Mouse (Mus musculus) lung, adult 18-20 months (tissue): Measurements from ENCODE around the gene Wdfy3.

Experiments
- DNase-seq, 2 experiments: peaks; one replicate each; pipeline ENCODE4 v3.0.0; 2022; ENCODE audit warnings: mixed read lengths in 2 of 2

The Wdfy3 gene

DNA sequence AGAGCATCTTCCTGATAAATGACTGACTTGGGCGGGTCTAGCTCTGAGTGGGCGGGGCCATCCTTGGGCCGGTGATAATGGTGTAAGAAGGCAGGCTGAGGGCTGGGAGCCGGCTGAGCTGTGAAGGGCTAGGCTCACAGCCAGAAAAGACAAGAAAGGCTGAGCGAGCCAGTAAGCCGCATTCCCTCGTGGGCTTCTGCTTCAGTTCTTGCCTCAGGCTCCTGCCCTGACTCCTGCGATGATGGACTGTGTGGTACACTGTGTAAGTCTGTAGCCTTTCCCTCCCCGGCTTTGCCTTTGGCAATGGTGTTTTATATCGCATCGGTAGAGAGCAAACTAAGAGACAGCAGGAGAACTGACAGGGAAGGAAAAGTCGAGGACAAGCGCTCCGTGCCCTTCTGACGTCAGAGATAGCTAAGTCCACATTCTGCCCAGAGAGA, 243.2 kb downstream of the Wdfy3 start:
- DNase-seq: peak; percentile 44 to 54

DNA sequence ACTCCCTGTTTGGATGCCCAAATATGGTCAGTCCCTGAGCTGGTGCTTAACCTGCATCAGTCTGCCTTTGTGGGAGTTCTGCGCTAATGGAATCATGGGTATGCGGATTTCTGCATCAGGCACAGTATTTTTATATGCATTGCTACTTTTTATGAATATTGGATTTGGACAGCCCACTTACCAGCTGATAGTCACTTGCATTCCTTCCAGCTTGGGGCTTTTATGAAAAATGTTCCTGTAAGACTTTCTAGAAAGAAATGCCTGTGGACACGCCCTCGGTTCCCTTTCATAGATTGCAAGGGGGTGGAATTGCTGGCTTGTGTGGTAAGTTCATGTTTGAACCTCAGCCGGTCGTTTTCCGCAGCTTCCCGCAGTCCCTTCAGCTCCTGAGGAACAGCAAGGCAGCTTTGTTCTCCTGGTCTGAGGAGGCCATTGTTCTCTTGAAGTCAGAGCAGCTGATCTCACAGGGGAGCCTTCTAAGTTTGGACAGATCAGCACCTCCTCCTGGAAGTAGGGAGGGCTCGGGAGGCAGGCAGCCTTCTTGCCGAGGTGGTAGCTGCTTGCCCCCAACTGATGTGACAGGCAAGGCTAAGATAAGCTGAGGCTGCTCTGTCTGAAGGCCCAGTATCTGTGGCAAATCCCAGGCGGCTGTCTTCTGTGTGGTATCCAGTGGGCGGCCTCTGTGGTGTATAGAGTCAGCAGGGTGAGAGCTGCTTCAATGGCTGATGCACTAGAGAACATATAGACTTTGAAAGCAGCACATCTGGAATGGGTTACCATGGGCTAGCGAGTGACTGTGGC, 244.4 kb downstream of the Wdfy3 start:
- DNase-seq: no peak

DNA sequence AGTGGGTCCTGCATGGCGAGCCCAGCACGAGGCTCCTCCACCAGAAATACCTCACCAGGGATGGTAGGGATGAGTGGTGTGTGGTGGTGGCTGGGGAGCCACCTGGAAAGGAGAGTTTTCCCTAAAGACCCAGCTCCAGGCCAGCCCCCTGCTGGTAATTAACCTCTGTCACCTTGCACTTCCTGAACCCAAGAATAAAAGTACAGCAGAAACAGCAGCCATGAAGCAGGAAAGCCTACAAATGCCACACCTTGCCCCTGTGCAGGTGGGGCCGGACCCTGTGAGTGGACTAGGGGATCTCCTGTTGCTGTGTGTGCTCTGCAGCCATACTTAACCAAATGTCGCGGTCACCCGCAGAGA, 247.4 kb downstream of the Wdfy3 start:
- no peak for DNase-seq

DNA sequence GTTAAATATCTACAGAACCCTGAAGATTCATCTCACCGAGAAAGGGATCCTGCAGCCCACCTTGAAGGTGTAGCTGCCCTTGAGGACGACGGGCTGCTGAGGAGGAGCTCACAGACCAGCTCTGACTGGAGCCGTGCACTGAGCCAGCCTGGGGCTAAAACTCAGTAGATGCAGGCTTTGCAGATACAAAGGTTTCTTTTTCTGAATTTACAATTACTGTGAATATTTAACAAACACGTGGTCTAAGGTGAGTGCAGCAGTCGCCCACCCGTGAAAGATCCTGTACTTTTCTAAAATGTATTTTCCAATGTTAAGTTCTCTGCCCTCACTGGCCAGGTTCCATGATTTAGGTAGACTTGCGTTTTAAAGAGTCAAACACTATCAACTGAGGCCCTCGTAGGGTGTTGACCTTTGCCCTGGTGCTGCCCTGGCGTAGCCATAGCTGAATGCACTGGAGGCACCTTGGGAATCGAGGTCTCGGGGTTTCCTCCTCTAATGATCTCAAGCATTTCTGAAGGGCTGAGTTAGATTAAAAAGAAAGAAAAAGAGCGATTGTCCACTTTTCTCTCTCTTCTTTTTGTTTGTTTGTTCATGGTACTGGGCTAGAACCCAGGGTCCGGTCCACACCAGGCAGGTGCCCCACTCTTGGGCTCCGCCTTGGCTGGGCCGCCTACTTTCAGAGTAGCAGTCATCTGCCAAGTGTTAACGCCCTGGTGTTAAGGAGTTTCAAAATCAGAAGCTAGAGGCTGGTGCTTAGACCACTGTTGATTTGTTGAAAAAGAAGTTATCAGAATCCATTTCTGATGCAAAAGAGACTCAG, 248.0 kb downstream of the Wdfy3 start:
- peak in 1 of 2 experiments; percentile 23 for DNase-seq

DNA sequence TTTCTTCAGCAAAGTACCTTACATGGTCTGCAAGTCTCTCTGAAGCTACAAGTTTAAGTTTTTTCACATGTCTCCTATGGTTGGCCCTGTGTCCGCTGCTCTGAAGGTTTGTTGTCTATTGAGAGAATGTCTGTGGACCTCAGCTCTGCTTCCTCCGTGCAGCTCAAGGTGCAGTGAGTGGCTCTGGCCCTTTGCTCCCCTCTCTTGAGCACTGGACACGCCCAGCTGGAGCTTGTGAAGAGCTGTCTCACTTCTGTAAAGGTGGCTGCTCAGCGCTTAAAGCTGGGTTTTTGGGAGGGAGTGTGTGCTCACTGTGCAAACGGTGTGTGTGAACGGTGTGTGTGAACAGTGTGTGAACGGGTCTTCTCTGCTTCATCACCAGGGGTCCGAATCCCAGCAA, 248.7 kb downstream of the Wdfy3 start:
- peak; percentile 13 to 41 for DNase-seq

DNA sequence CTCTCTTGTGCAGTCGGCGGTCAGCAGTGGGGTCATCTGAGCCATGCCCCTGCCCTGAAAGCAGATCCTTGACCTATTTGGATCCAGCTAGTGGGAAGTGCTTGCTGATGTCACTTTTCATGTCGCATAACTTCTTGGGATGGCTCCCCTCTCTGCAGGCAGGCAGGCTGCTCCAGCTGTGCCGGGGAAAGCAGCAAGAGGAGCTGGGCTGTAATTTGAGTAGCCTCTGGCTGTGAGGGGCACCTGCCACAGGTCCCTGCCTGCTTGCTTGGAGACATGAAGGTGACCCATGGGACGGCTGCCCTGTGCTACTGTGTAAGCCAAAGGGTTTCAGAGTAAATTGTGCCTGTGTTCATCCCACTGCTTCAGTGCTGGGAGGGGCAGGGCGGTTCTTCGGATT, 249.9 kb downstream of the Wdfy3 start:
- DNase-seq: no peak

DNA sequence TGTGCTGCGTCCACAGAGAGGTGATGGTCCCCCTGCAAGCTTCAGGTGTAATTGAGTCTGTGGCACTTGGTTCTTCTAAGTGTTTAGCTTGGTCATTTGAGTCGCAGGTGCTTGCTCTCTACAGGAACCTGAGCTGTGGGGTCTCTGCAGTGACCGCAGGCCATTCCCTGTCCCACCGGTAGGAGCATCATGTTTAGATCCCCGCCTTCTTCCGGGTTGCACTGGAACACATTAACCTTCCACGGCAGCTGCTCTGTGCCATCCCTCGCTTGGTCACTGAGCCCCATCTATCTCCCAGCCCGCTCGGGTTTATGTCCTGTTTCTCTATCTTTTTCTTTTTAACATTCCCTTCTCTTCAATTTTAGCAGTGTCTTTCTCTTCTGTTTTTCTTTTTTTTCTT, 250.5 kb downstream of the Wdfy3 start:
- DNase-seq: no peak

DNA sequence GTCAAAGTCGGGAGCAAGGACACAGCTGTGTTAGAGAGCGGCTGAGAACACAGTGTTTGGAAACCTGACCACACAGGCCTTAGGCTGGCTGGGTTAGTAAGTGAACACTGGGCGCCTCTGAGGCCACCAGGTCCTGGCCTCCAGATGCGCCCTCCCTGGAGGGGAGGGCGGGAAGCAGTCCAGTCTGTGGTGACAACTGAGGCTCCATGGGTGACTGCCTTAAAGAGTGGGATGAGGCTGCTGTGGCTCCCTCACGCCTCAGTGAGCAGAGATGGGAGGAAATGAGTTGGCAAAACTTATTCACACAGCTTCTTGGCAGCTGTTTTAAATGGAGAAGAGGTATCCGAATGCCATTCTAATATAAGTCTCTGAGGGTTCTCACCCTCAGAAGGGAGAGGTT, 252.9 kb downstream of the Wdfy3 start:
- no peak for DNase-seq

DNA sequence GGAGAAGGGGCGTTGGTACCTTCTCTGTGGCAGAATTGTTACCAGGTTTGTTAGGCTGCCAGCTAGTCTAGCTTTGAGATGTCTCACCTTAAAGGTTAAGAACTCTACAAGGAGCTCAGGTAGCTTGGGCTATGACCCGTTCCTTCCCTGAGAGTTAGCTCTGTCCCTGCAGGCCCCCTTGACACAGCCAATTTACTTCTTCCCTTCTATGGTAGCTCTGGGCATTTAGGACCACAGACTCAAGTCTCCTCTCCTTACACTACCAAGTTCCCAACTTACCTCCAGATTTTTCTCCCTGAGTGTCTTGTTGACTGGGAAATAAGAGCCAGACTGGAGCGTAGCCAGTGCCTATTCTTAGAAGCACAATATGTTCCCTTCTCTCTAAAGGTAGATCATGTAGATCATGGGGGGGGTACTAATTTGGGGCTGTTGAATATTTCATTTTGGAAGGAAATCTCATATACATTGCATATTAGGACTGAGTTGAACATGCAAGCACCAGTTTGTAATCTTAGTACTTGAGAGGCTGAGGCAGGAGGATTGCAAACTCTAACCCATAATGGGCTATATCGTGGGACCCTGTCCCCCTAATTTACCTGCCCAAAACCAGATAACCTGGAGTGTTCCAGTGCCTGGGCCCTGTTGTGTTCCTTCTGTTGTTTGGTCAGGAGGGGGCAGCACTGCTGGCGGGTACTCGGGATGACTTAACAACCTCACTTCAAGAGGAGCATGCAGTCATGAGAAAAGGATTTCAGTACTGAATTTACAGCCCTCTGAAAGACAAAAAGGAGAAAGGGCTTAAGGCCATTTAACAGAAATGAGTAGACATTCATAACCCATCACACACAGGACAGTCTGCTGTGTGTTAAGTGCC, 258.2 kb downstream of the Wdfy3 start:
- DNase-seq: peak; percentile 15 to 27

DNA sequence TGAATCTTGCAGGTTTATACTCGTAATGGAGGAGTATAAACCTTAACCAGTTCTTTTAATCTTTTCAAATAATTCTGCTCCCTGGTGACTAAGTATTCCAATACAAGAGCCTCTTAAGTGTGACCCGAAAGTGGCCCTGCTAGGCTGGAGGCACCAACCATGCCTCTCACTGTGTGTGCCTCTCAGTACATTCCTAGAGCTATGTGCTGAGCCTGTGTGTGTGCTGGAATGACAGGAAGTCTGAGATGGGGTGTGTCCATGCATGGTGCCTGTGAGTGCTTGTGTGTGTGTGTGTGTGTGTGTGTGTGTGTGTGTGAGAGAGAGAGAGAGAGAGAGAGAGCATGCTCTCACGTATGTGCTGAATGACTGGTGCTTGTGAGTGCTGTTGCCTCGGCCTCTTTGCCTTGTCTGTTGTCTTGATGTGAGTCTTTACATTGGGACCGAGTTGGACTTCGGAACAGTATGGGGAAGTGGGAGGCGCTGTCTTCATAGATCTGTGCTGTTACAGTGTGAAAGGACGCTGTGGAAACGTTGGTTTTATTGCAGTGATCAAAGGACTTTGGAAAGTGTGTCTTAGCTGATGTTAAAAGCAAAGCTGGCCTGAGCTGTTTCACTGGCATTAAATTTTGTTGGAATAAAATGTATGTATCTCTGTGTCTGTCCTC, 267.2 kb downstream of the Wdfy3 start:
- peak; percentile 29 to 58 for DNase-seq

DNA sequence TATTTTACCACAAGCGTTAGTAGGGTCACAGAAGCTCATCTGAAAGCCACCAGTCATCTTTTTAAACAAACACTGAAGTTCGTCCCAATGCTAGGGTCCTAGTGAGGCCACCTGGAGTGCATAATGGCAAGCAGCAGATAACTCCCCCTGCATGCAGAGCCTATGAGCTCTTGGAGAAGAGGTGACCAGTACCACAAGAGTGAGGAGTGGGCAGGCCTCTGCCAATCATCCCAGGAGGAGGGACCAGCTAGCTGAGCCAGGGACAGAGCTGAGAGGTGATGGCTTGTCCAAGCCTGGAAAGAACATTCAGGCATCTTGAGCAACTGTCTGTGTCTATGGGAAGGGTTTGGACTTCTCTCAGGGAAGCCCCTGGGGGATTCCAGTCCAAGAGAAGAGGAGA, 267.8 kb downstream of the Wdfy3 start:
- DNase-seq: no peak

DNA sequence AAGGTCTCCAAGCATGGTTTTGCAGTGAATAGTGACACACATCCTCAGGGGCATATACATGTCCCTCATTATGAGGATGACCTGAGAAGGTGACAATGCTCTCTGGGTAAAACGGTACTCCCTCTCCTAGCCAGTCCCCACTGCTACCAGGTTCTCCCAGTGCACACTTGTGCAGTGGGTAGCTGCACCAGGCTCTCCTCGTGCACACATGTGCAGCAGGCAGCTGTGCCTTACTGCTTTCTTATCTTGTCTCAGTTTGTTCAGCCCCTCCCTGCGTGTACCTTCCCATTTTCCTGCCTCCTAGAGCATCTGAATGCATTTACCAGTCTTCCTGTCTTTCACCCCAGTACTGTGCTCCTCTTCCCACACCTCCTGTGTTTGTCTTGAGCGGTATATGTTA, 277.1 kb downstream of the Wdfy3 start:
- no peak for DNase-seq

DNA sequence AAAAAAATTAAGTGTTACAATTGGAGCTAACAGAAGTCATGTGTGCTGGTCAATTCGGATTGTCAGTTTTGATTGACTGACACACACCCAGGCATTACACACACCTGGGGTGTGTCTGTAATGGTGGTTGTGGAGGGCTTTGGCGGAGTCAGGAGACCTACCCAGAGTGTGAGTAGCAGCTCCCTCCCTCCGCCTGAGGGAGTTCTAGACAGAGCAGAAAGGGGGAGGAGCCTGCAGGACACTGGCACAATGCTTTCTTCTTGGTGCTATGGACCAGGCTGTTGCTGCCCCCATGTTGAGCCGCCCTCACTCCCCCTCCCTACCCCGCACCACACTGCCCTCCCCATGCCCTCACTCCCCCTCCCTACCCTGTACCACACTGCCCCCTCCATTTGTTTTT, 279.2 kb downstream of the Wdfy3 start:
- DNase-seq: no peak

DNA sequence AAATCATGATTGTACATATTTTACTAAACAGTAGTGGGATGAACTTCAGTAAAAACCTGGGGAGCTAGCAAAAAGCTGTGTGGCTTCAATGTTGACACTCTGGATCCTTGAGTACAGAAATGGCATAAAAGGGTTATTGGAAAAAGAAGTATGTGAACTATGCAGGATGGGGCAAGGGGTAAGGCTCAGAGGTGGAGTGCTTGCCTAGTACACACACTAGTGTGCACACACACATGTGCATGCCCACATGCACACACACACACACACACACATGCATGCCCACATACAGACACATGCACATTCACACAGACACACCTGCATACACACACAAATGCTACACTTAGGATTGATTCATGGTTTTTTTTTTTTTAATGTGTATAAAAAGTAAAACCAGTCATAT, 280.0 kb downstream of the Wdfy3 start:
- DNase-seq: no peak

DNA sequence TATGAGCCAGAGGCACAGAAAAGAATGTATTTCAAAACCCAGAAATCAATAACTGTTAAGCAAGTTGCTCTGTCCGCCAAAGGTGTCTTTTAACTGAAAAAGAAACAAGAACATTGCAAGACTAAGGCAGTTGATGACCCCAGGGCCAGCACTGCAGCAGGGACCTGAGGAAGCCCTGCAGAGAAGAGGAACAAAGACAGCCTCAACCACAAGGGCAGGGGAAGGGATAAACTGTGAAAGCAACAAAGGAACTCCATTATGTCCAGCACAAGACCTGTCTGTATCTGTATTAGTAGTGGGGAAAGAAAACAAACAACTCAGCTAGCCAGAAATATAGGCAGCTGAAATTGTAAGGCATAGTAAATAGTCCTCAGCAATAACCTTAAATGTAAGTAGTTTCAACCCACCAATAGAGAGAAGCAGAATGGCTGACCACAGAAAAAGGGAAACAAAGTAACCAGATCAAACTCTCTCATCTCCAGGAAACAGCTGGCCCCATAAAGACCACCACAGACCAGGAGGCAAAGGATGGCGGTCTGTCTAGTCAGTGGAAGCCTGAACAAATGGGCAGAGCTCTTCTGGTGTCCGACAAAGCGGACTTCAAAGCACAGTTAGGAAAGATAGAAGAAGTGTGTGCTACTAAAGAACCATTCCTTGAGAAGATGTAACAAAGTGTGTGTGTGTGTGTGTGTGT, 283.7 kb downstream of the Wdfy3 start:
- no peak for DNase-seq

DNA sequence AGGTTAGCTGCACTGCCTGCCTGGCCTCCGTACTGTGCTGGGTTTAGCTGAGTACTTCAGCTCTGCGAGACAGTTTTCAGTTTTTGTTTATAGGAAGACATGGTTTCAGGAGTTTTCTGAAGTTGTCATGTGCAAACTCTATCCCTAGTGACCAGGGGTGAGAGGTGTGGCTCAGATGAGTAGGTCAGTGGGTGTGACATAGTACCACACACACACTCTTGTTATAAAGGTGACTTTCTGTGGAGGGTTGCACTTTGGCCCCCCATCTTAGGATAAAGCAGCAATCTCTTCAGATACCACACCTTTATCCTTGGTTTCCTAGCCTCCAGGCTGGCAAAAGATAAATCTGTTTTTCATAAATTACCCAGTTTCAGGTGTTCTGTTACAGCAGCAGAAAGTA, 284.9 kb downstream of the Wdfy3 start:
- DNase-seq: no peak

DNA sequence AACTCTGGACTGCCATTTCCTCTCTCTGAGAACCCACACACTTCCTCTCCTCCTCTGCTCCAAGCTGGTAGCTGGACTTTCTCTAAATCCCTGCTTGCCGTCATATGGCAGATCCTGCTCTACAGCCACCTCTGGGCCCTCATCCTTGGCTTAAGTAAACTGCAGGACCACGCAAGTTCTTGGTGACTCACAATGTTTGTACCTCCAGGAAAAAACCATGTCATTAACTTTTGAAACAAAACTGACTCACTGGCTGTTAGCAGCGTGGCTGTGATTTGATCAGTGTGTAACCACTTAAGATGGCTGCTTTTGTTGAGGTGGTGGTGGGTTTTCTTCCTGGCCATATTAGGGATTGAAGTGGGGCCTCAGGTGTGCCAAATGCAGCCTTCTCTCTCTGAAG, 285.4 kb downstream of the Wdfy3 start:
- no peak for DNase-seq
